Mouse (Mus musculus) thymus, adult 2 months (tissue): ENCODE results near the gene Fam124b. TPM values are rescaled to one million over a fixed set of nuclear protein-coding genes. Genes with fewer than 3 reads are reported as not detected.

Source experiments
- DNase-seq: peaks from one replicate; pipeline ENCODE4 v3.0.0; 2021
- H3K27ac ChIP-seq: fragments of 200-500 bp; 2 replicates; pipeline ENCODE4 v1.5.1; 2012; ENCODE audit warnings: low read length, control low read depth; ENCODE audit not compliant: control insufficient read depth, insufficient read depth
- H3K27me3 ChIP-seq: fragments of 200-500 bp; 2 replicates; pipeline ENCODE4 v1.6.1; 2012; ENCODE audit warnings: mild to moderate bottlenecking, low read length, moderate library complexity, mixed read lengths; ENCODE audit not compliant: control insufficient read depth, insufficient read depth
- H3K36me3 ChIP-seq: fragments of 200-500 bp; 2 replicates; pipeline ENCODE4 v1.6.1; 2012; ENCODE audit warnings: mild to moderate bottlenecking, low read length, moderate library complexity; ENCODE audit not compliant: control insufficient read depth, insufficient read depth
- H3K4me1 ChIP-seq: fragments of 200-500 bp; replicated peaks from 2 replicates; pipeline ENCODE4 v1.6.1; 2012; ENCODE audit warnings: low read length; ENCODE audit not compliant: control insufficient read depth, insufficient read depth
- H3K4me3 ChIP-seq: fragments of 200-500 bp; 2 replicates; pipeline ENCODE4 v1.5.1; 2012; ENCODE audit warnings: mild to moderate bottlenecking, low read length, control low read depth, moderate library complexity; ENCODE audit not compliant: control insufficient read depth, insufficient read depth
- CTCF ChIP-seq: fragments of 200-500 bp; IDR thresholded peaks from 2 replicates; pipeline ENCODE4 v1.5.1; 2012; ENCODE audit warnings: mild to moderate bottlenecking, control low read depth, low read length, moderate library complexity, borderline replicate concordance; ENCODE audit not compliant: control insufficient read depth, poor library complexity, insufficient read depth; ENCODE audit errors: extremely low read depth
- POLR2A ChIP-seq: fragments of 200-500 bp; IDR thresholded peaks from 2 replicates; pipeline ENCODE4 v1.6.1; 2012; ENCODE audit warnings: mild to moderate bottlenecking, low read length, control low read depth, moderate library complexity; ENCODE audit not compliant: control insufficient read depth, poor library complexity, insufficient read depth; ENCODE audit errors: extremely low read depth
- WGBS: fragments of 180-500 bp; shearing (Covaris S2); methylation state at CpG from one replicate; pipeline ENCODE4 v1.1.7; 2018; 5-methylcytosine and 5-hydroxymethylcytosine counted together
- polyA plus RNA-seq: library from polyadenylated mRNA; depleted of rRNA; stranded (reverse); fragments of >200 nt; gene quantifications from 2 replicates; pipeline ENCODE4 v1.2.3, GENCODE M21; 2012

Fam124b gene
- polyA plus RNA-seq, 1 experiment: 0.39 TPM

DNA sequence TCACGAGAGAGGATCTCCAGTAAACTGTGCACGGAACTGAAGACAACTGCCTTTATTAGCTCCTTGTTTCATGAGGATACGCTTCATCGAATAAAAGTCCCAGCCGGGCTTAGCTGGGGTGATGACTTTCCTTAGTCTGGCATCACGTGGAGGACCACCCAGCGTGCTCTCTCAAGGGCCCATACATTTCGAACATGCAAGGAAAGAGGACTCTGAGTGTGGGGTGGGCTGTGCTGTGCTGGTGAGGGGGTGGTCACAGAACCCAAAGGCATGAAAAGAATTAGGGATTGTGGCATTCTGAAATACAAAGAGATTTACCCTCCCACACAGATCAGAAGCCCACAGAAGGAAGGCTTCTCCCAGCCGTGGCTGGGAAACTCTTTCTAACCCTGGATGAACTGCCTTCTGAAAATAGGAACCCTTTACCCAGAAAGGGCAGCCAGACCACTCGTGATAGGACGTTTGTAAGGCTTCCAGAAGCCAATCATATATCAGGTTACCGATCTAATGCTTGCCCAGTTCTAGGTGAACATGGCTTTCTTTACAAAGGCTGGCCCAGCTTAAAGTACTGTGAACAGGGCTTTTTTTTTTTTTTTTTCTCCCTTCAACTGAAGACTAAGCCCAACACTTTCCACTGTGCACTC is 21.9 kb upstream of the Fam124b start:
- Histone ChIP-seq H3K4me3 (no peak overlapping the region), H3K27me3 (no peaks in the 10 kb centered on the region), H3K4me1 (peaks cover 4% of the 10 kb centered on the region), H3K36me3 (no peaks in the 10 kb centered on the region), H3K27ac (no peak overlapping the region)
- TF ChIP-seq POLR2A (no peak), CTCF (no peak)
- DNase-seq: no peak
- 85% methylated on average over 12 of the region's 12 CpGs for WGBS

DNA sequence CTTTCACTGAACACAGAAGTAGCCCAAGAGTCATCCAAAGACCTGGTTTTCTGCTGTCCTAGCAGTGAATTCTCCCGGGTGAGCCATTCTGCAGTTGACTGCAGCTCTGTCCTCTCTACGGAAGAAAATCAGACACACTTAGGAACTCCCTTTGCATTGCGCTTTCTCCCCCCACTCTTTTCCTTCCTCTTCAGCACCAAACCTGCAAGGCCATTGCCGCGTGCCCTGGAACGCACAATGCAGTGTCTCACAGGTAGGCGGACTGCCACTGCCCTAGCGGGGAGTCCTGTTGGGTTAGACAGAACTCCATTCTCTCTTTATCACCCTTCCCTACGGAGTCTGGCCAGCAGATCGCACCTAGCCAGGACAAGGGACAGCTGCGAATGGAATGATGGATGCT is 21.2 kb upstream of the Fam124b start:
- H3K36me3 ChIP-seq: no peaks in the 10 kb centered on the region
- no peak overlapping the region for H3K27ac ChIP-seq
- H3K4me1 ChIP-seq: peaks cover 4% of the 10 kb centered on the region
- TF ChIP-seq CTCF (no peak), POLR2A (no peak)
- H3K4me3 ChIP-seq: no peak overlapping the region
- WGBS: 85% methylated on average over 11 of the region's 11 CpGs
- no peaks in the 10 kb centered on the region for H3K27me3 ChIP-seq
- DNase-seq: no peak

DNA sequence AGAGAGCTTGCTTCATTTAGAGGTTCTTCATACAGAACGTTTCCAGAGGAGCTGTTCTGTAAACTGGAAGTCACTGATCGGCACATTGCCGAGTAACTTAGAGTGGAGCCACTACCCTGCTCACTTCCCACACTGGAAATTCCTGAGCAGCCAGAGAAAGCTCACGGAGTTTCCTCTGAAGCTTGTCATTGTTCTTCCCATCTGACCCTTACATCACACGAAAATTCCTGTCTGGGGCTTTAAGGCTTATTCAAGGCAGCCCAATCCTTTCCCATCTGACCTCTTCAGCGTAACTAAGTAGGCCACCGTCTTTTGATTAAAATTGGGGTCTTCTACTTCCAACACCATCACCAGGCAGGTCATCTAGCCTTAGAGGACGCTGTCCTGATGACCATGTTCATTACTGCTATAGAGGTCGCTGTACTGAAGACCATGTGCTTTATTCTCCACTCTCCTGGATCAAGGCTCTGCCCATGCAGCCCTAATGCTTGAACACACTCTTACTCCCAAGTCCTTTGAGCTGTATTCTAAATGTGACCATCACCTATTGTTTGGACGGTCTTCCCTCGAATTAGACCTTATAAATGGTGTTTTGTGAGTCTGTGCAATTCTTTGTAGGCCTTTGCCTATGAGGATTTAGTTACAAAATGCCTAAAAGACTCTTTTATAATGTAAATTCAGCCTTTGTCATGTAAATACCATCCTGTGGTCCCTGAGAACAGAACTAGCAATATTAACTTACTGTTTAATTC is 18.9 kb upstream of the Fam124b start:
- Histone ChIP-seq H3K4me1 (peaks cover 4% of the 10 kb centered on the region), H3K4me3 (no peak overlapping the region), H3K36me3 (no peaks in the 10 kb centered on the region), H3K27me3 (no peaks in the 10 kb centered on the region), H3K27ac (no peak overlapping the region)
- TF ChIP-seq POLR2A (no peak), CTCF (no peak)
- WGBS: 94% methylated on average over 11 of the region's 11 CpGs
- DNase-seq: no peak

DNA sequence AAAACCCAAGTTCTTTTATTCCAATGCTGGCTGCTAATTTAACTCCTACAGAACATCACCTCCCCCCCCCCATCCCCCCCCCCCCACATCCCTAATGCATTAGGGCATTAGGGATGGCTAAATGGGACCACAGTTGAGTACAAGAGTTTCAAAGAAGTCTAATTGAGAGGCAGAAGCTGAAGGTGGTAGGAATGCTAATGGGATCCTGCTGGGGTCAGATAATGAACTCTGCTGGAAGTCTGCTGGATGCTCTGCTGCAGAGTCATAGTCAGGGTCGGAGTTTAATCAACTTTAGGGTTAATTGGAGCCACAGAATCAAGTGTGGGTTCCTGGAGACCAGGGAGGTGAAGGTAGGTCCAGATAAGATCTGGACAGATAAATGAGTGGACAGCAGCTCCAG is 17.9 kb upstream of the Fam124b start:
- WGBS: 86% methylated on average over 1 of the region's 1 CpGs
- Histone ChIP-seq H3K4me3 (no peak overlapping the region), H3K4me1 (peaks cover 4% of the 10 kb centered on the region), H3K36me3 (no peaks in the 10 kb centered on the region), H3K27me3 (no peaks in the 10 kb centered on the region), H3K27ac (no peak overlapping the region)
- DNase-seq: no peak
- TF ChIP-seq CTCF: no peak
- TF ChIP-seq POLR2A: no peak

DNA sequence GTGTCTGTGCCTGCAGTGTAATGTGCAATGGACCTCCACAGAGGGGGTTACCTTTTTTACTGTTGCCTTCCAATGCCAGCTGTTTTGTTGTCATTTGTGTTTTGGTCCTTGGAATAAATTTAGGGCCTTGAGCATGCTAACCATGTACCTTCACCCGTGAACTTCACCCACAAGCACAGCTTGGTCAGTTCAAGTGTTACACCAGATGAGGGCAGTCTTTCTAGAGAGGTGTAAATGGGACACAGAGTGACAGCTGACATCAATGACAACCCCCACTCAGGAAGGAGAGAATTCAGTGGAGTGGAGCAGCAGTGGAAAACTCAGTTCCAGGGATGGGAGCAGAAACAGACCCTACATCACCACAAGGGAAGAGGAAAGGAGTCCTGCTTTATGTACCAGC is 12.3 kb upstream of the Fam124b start:
- Histone ChIP-seq H3K4me1 (no peaks in the 10 kb centered on the region), H3K27me3 (no peaks in the 10 kb centered on the region), H3K27ac (no peak overlapping the region), H3K4me3 (no peak overlapping the region), H3K36me3 (no peaks in the 10 kb centered on the region)
- no peak for DNase-seq
- 53% methylated on average over 1 of the region's 1 CpGs for WGBS
- no peak for TF ChIP-seq POLR2A
- no peak for TF ChIP-seq CTCF

DNA sequence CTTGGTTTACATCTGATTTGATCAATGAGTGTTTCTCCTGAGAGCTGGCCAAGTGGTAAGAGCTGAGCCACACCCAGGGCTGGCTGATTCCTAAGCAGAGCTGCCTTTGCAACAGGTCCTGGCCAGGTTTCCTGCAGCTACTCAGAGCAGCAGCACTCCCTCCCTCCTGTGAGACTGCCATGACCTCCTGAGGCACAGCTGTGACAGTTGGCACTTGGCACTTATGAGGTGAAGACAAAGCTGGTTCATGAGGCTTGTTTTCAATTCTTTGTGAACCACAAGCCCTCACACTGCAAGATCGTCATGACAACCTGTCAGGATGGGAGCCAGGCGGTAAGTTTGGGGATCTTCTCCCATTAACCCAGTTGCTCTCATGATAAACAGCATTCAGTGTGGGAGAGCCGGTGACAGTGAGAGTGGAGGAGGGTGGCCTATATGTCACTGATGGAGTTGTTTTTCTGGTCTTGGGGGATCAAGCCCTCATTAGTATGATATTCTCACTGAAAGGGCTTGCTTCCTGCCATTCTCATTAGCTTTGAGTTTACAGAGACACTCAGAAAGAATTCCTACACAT is 6.7 kb upstream of the Fam124b start:
- H3K27me3 ChIP-seq: no peaks in the 10 kb centered on the region
- H3K4me1 ChIP-seq: peaks cover 7% of the 10 kb centered on the region; the same call in 1 of the 2 replicates
- no peaks in the 10 kb centered on the region for H3K36me3 ChIP-seq
- H3K4me3 ChIP-seq: no peak overlapping the region
- peak; percentile 19 for DNase-seq
- 20% methylated on average over 3 of the region's 3 CpGs for WGBS
- H3K27ac ChIP-seq: 0 out of 2 replicates have a peak overlapping the region, but pooled peaks have one; percentile 27
- TF ChIP-seq POLR2A (no peak), CTCF (no peak)
